Mouse (Mus musculus): ENCODE measurements at regions not wholly inside any gene's neighbourhood (a gene's known extent, or its start where the extent isn't known, plus 50 kb on each side); places are given as distances from the start of the nearest gene placed in this dataset.
A peak's percentile ranks its signal among the peaks of the same experiment; 100 is the strongest.
"Not testable (repeated sequence)": the region's sequence is repeated elsewhere in the genome, so short reads cannot be mapped to it uniquely, and the experiment has no call there.

GRCm38 (mm10) chrX:99732526-99732925, 88.3 kb upstream of the Tmem28 start:
- DNase-seq: no peak

- no peak for DNase-seq
Observed at GRCm38 (mm10) chrX:99725101-99725500, 95.7 kb upstream of the Tmem28 start.

- no peak for DNase-seq
Observed at GRCm38 (mm10) chrX:99695366-99695765, 125.5 kb upstream of the Tmem28 start.

DNA sequence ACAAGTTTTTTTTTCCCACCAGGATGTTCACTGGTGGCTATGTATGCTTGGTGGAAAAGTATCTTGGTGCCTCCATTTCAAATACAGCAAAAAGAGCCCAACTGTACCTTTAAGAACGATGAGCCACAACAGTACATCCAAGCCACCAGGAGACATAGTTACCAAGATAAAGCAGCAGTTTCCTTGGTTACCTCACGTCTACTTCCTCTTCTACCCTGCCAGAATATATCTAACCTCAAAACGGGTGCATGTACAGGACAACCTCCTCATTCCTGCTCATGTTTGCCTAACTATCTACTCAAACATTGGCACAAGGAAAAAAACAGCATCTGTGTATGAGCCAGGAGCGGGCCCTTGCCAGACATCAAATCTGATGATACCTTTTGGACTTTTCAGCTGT, 129.8 kb upstream of the Tmem28 start:
- DNase-seq: no peak

GRCm38 (mm10) chrX:99689761-99690160, 131.1 kb upstream of the Tmem28 start:
- no peak for DNase-seq

- not testable (repeated sequence) for DNase-seq
Observed at GRCm38 (mm10) chrX:99682491-99682890, 138.3 kb upstream of the Tmem28 start.

- DNase-seq: no peak
Observed at GRCm38 (mm10) chrX:99667596-99667995, 153.2 kb upstream of the Tmem28 start.

DNA sequence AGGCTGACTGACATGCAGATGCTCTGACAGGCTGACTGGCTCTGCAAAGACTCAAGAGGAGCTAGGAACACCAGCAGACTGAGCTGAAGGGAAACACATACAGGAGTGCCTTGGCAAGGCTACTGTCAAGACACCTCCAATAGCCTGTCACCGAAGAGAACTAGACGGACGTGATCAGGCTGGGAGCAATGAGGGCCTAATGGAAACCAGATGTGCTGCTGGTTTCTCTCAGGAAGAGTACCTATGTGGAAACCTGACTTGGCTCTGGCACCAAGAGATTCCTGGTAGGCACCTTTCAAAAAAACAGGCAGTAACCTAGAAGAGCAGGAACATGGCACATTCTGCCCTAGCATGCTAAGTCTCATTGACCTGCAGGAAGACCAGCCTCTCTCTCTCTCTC, 158.3 kb upstream of the Tmem28 start:
- DNase-seq: no peak

- no peak for DNase-seq
Observed at GRCm38 (mm10) chrX:99659496-99660140, 161.2 kb upstream of the Tmem28 start.

- DNase-seq: peak; percentile 57
Observed at GRCm38 (mm10) chrX:99657790-99658451, 162.9 kb upstream of the Tmem28 start.

GRCm38 (mm10) chrX:99656988-99657387, 163.8 kb upstream of the Tmem28 start:
- no peak for DNase-seq

GRCm38 (mm10) chrX:99632211-99632775, 161.2 kb upstream of the Pja1 start:
- no peak for DNase-seq

GRCm38 (mm10) chrX:99624515-99625179, 153.6 kb upstream of the Pja1 start:
- DNase-seq: no peak

DNA sequence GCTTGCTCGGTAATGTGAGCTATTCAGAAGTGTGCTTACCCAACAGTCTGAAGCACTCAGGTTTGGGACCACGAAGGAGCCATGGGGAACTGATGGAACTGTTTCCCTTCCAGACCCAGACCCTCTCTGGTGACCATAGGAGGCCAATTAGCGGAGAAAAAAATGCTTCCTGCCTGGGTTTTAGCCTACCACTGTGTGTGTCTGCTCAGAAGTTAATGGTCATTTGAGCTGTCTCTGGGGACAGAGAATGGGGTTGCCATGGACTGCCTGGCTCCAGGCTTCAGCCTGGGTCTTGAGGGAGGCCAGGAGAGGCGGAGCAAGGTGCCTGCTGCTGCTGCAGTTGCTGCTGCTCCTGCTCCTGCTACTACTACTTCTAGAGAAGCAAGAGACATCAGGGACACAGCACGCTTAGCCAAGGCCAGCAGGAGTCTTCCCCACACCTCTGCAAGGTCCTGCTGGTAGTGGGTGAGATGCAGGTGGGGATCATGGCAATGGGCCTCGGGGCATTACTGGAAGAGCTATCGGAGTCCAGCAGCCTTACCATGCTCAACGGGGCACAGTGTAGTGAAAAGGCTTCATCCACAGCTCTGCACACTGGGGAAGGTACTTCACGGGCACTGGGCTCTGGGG, 141.2 kb upstream of the Pja1 start:
- no peak for DNase-seq

DNA sequence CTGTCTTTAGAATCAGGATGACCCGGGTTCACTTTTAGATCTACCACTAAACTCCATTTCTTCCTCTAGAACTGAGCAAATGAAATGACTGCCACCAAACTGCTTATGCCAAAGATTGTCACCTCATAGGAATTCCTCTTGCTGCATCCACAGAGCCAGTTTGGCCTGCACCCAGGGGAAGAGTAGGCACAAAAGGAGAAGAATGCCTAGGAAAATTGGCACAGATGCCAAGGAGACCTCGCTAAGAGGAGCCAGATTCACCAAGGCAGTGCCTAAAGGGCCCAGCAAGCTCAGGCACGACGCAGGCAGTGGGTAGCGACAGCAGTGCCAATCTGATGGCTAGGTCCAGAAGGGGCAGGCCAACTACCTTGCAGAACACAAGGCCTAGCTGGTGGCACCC, 139.0 kb upstream of the Pja1 start:
- DNase-seq: no peak

DNA sequence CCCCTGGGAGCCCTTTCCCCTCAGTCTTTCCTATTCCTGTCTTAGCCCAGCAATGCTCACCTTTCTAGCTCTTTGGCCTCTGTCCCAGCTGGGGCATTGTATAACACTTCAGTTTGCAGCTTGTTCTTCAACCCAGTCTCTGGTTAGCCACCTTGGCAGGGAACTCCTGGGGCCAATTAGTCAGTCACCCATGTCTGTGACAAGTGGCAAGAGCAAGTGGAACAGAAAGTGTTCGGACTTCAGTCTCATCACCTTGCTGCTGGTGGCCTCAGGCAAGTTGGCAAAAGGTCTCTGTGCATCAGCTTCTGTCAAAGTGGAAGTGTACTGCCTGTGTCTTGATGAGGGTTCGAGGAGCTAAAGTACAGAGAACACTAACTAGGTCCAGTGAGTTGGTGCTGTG, 138.5 kb upstream of the Pja1 start:
- DNase-seq: no peak

- no peak for DNase-seq
Observed at GRCm38 (mm10) chrX:99608284-99608692, 137.2 kb upstream of the Pja1 start.

GRCm38 (mm10) chrX:99605084-99605824, 134.2 kb upstream of the Pja1 start:
- no peak for DNase-seq

GRCm38 (mm10) chrX:99603714-99604113, 132.6 kb upstream of the Pja1 start:
- no peak for DNase-seq

DNA sequence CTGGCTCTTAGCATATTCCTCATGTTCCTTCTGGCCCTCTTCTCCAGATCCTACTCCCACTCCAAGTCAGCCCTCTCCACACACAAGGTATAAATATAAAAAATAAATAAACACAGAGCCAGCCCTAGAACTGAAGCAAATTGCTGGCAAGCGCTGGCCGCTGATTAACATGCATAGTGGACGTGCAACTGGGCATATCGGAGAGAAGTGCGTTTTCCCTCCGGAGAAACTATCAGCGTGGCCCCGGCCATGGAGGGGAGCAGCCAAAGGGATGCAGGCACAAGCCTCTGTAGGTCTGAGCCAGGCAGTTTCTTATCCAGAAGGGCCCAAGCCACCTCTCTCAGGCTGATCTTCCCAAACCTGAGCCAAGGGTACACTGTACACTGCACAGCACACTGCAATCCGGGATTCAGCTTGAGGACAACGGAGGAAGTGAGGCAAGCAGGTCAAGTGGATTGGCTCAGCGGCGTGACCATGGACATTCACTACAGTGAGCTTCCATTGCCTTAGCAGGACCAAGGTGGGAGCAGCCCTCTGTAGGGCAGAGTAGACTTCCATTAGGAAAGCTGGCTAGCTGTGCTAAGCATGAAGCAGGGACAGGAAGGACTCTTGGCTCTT, 131.3 kb upstream of the Pja1 start:
- no peak for DNase-seq

- DNase-seq: no peak
Observed at GRCm38 (mm10) chrX:99595493-99595892, 124.4 kb upstream of the Pja1 start.

DNA sequence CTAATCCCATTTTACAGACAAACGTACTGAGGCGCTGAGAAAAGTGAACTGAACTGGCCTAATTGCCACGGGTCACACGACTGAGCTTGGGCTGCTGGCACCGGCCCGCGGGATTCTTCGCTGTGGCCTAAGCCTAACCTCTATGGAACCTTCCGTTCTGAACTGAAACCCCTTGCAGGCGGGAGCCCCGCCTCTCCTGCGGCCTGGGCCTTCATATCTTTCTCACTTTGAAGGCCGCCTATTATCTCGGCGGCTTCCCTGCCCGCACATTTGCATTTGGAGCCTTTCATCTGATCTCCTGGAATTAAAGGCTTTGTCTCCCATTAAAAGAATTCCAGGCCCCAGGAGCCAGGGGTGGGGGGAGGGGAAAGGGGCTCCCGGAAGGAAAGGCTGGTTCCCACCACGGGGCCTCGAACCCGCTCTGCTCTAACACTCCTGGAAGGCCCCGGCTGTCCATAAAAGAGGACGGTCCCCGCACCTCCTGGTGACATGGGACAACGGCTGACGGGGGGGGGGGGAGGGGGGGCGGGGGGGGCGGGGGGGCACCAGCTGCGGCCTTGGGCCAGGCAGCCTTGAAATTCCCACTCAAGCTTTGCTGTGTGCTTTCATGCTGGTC, 122.9 kb upstream of the Pja1 start:
- peak; percentile 17 for DNase-seq

All from thymus, postnatal 25 days (tissue).